Mouse (Mus musculus) liver, postnatal 0 days (tissue): ENCODE data around the gene Tgfb3.

ENCODE experiments used
- CTCF ChIP-seq: sonication (generic); IDR thresholded peaks from 2 replicates; pipeline ENCODE4 v1.5.1; 2016; ENCODE audit warnings: antibody characterized with exemption, low read depth
- EP300 ChIP-seq: IDR thresholded peaks from 2 replicates; pipeline ENCODE4 v1.6.1; 2016; ENCODE audit warnings: antibody characterized with exemption, low read depth, mild to moderate bottlenecking

GRCm38 (mm10) chr12:86107645-86108044 lies 28.8 kb upstream of the Tgfb3 start:
- no peak for TF ChIP-seq CTCF
- no peak for TF ChIP-seq EP300
